Mouse (Mus musculus) cortical plate, adult 2 months (tissue): ENCODE measurements at regions not wholly inside any gene's neighbourhood (a gene's known extent, or its start where the extent isn't known, plus 50 kb on each side); places are given as distances from the start of the nearest gene placed in this dataset.
A peak's percentile ranks its signal among the peaks of the same experiment; 100 is the strongest.

Experiments
- H3K27ac ChIP-seq: fragments of 200-500 bp; 2 replicates; pipeline ENCODE4 v1.5.1; 2012; ENCODE audit warnings: low read length, control low read depth, inconsistent platforms; ENCODE audit not compliant: insufficient read depth
- H3K4me1 ChIP-seq: fragments of 200-500 bp; 2 replicates; pipeline ENCODE4 v1.6.1; 2011; ENCODE audit warnings: low read length; ENCODE audit not compliant: control insufficient read depth, insufficient read depth
- H3K4me3 ChIP-seq: fragments of 200-500 bp; 2 replicates; pipeline ENCODE4 v1.5.1; 2011; ENCODE audit warnings: mild to moderate bottlenecking, low read length, control low read depth; ENCODE audit not compliant: insufficient read depth
- CTCF ChIP-seq: fragments of 200-500 bp; IDR thresholded peaks from 2 replicates; pipeline ENCODE4 v1.5.1; 2011; ENCODE audit warnings: mild to moderate bottlenecking, control low read depth, low read length; ENCODE audit not compliant: insufficient read depth; ENCODE audit errors: extremely low read depth
- POLR2A ChIP-seq: fragments of 200-500 bp; IDR thresholded peaks from 2 replicates; pipeline ENCODE4 v1.6.1; 2011; ENCODE audit warnings: mild to moderate bottlenecking, low read length, control low read depth; ENCODE audit not compliant: insufficient read depth; ENCODE audit errors: extremely low read depth

- TF ChIP-seq CTCF (peak; percentile 71), POLR2A (no peak)
- no peak overlapping the region for H3K4me3 ChIP-seq
- no peak overlapping the region for H3K27ac ChIP-seq
- H3K4me1 ChIP-seq, result no peaks in the 10 kb centered on the region
Observed at GRCm38 (mm10) chr6:70714239-70714638, 77.8 kb downstream of the Rpia start.

- Histone ChIP-seq H3K4me1 (no peaks in the 10 kb centered on the region), H3K27ac (no peak overlapping the region), H3K4me3 (no peak overlapping the region)
- TF ChIP-seq POLR2A, result no peak
- no peak for TF ChIP-seq CTCF
Observed at GRCm38 (mm10) chr6:70713665-70714064, 78.4 kb downstream of the Rpia start.

- Histone ChIP-seq H3K27ac (no peak overlapping the region), H3K4me1 (no peaks in the 10 kb centered on the region), H3K4me3 (no peak overlapping the region)
- TF ChIP-seq POLR2A (no peak), CTCF (0 out of 2 replicates have a peak, but pooled peaks have one; percentile 21)
Observed at GRCm38 (mm10) chr6:70713118-70713517, 78.9 kb downstream of the Rpia start.

GRCm38 (mm10) chr6:70709338-70710055 is 82.5 kb downstream of the Rpia start:
- Histone ChIP-seq H3K27ac (no peak overlapping the region), H3K4me3 (no peak overlapping the region), H3K4me1 (no peaks in the 10 kb centered on the region)
- TF ChIP-seq CTCF (peak; percentile 81), POLR2A (no peak)

- TF ChIP-seq POLR2A (no peak), CTCF (no peak)
- H3K4me3 ChIP-seq, result no peak overlapping the region
- no peak overlapping the region for H3K27ac ChIP-seq
- no peaks in the 10 kb centered on the region for H3K4me1 ChIP-seq
Observed at GRCm38 (mm10) chr6:70695596-70695995, 96.4 kb downstream of the Rpia start.
